In genomic region chr8:84722850-84723570, GRCm38 (mm10) we compare ENCODE assay signal across 8 mouse cellular contexts. TPM values are rescaled to one million over a fixed set of nuclear protein-coding genes. Genes with fewer than 3 reads are reported as not detected.
DNase-seq lines count a peak whose midpoint lies in the region; ATAC-seq and TF ChIP-seq lines count a peak whose summit lies in the region.

G430095P16Rik (plus strand) TSS chr8:84723007.

- peak within 1 kb of the TSS; percentile 41 for H3K9ac ChIP-seq in heart, adult 2 months (ENCODE audit: low read depth, low read length)
- peak within 1 kb of the TSS; percentile 83 for H3K9ac ChIP-seq in liver, embryonic 13.5 days

- WGBS in heart, adult 2 months = 5% methylated on average over 10 of the region's 10 CpGs
- WGBS in liver, embryonic 13.5 days (ENCODE audit: insufficient replicate concordance) = 7% methylated on average over 10 of the region's 10 CpGs
- WGBS in thymus, adult 2 months = 9% methylated on average over 10 of the region's 10 CpGs

- DNase-seq in urinary bladder, adult 18-20 months (ENCODE audit: low spot score in 2 of 2) = peak; percentile 75 to 85
- DNase-seq in urinary bladder, postnatal 10 days (ENCODE audit: low spot score) = no peak
- DNase-seq in heart, adult 2 months = peak; percentile 85 to 90
- DNase-seq in kidney, adult 18-20 months = peak; percentile 67
- peak; percentile 83 for DNase-seq in liver, embryonic 13.5 days
- DNase-seq in natural killer cell, adult 2 months (ENCODE audit: low spot score in 2 of 2) = peak; percentile 44 to 45
- peak; percentile 56 for DNase-seq in thymus, adult 2 months

- H3K27me3 ChIP-seq in heart, adult 2 months (ENCODE audit: control insufficient read depth, insufficient read depth, low read length) = no peaks in the 10 kb centered on the region
- H3K27me3 ChIP-seq in liver, embryonic 13.5 days = peaks cover 6% of the 10 kb centered on the region
- no peaks in the 10 kb centered on the region for H3K27me3 ChIP-seq in thymus, adult 2 months (ENCODE audit: control insufficient read depth, insufficient read depth, low read length)

- H3K4me1 ChIP-seq in cortical plate, adult 2 months (ENCODE audit: control insufficient read depth, insufficient read depth, low read length) = peaks cover 9% of the 10 kb centered on the region
- peaks cover 42% of the 10 kb centered on the region for H3K4me1 ChIP-seq in heart, adult 2 months (ENCODE audit: control insufficient read depth, insufficient read depth, low read length)
- peaks cover 86% of the 10 kb centered on the region for H3K4me1 ChIP-seq in liver, embryonic 13.5 days (replicated peaks)
- H3K4me1 ChIP-seq in thymus, adult 2 months (replicated peaks; ENCODE audit: control insufficient read depth, insufficient read depth, low read length) = peaks cover 30% of the 10 kb centered on the region

- peak; percentile 92 for ATAC-seq in liver, embryonic 13.5 days (ENCODE audit: low read depth)

- no peak for TF ChIP-seq POLR2A in cortical plate, adult 2 months (IDR thresholded peaks at IDR 0.05; ENCODE audit: extremely low read depth, insufficient read depth, low read length)
- no peak for TF ChIP-seq POLR2A in heart, adult 2 months (IDR thresholded peaks at IDR 0.05; ENCODE audit: insufficient read depth, low read depth, low read length)
- TF ChIP-seq POLR2A in thymus, adult 2 months (IDR thresholded peaks at IDR 0.05; ENCODE audit: control insufficient read depth, extremely low read depth, insufficient read depth, low read length, poor library complexity) = no peak

- TF ChIP-seq CTCF in cortical plate, adult 2 months (IDR thresholded peaks at IDR 0.05; ENCODE audit: extremely low read depth, insufficient read depth, low read length) = no peak
- peak; percentile 51 for TF ChIP-seq CTCF in heart, adult 2 months (IDR thresholded peaks at IDR 0.05)
- no peak for TF ChIP-seq CTCF in thymus, adult 2 months (IDR thresholded peaks at IDR 0.05; ENCODE audit: borderline replicate concordance, control insufficient read depth, extremely low read depth, insufficient read depth, low read length, poor library complexity)

- intact Hi-C loops in heart, adult 2 months (cut with DNase I) = no loop called here

- no peaks in the 10 kb centered on the region for H3K9me3 ChIP-seq in liver, embryonic 13.5 days (replicated peaks)

- peak within 1 kb of the TSS; percentile 63 for H3K27ac ChIP-seq in cortical plate, adult 2 months (ENCODE audit: insufficient read depth, low read length)
- peak within 1 kb of the TSS; percentile 62 for H3K27ac ChIP-seq in heart, adult 2 months
- H3K27ac ChIP-seq in liver, embryonic 13.5 days = peak within 1 kb of the TSS; percentile 99
- peak within 1 kb of the TSS; percentile 26; the same call in 1 of the 2 replicates for H3K27ac ChIP-seq in thymus, adult 2 months (ENCODE audit: control insufficient read depth, insufficient read depth, low read length)

- peaks cover 18% of the 10 kb centered on the region for H3K36me3 ChIP-seq in heart, adult 2 months (ENCODE audit: control insufficient read depth, insufficient read depth, low read length)
- H3K36me3 ChIP-seq in liver, embryonic 13.5 days = peaks cover 26% of the 10 kb centered on the region
- no peaks in the 10 kb centered on the region for H3K36me3 ChIP-seq in thymus, adult 2 months (ENCODE audit: control insufficient read depth, insufficient read depth, low read length)

- peak; percentile 38; the same call in 1 of the 2 replicates for TF ChIP-seq EP300 in heart, adult 2 months (IDR thresholded peaks at IDR 0.05; ENCODE audit: insufficient read depth, low read depth, low read length)

- H3K4me3 ChIP-seq in cortical plate, adult 2 months (ENCODE audit: insufficient read depth, low read length) = no peak within 1 kb of the TSS
- no peak within 1 kb of the TSS for H3K4me3 ChIP-seq in heart, adult 2 months
- H3K4me3 ChIP-seq in liver, embryonic 13.5 days (replicated peaks) = peak within 1 kb of the TSS; percentile 64
- H3K4me3 ChIP-seq in thymus, adult 2 months (ENCODE audit: control insufficient read depth, insufficient read depth, low read length) = peak within 1 kb of the TSS; percentile 18

- peak within 1 kb of the TSS; percentile 84 for H3K4me2 ChIP-seq in liver, embryonic 13.5 days

- H3K79me2 ChIP-seq in heart, adult 2 months (replicated peaks; ENCODE audit: control insufficient read depth, insufficient read depth, low read length) = no peaks in the 10 kb centered on the region

RNA-seq across cellular contexts. Expression of gene G430095P16Rik, which starts in this region (rescaled TPM):
- 0.30 and 0.42 TPM in 2 replicates for polyA plus RNA-seq in cortical plate, adult 2 months (2012; rRNA removed)
- under 1 TPM in 1 of 2 experiments, not detected in 1; 0.55 TPM for total RNA-seq in heart, adult 2 months (2021)
- 0.70 TPM in 1 of 2 replicates, not detected in the other for polyA plus RNA-seq in heart, adult 2 months (2012; rRNA removed)
- 9.6 and 10.0 TPM in 2 replicates for polyA plus RNA-seq in liver, embryonic 13.5 days (2015; fragmentation: Nextera tagmentation; extraction: Ambion mirVana)
- polyA plus RNA-seq in thymus, adult 2 months (2012; rRNA removed) = 1.8 and 2.6 TPM in 2 replicates

Comparison
In these comparisons a context has a peak if more than half of its experiments do, and no peak if none do; other contexts are left out.
1. Peak in DNase-seq, H3K27ac ChIP-seq and H3K9ac ChIP-seq in heart, adult 2 months; RNA of the gene not detected or under 1 TPM.
2. H3K27ac ChIP-seq: peak in every context shown above with its lines; median percentile 99 in liver, embryonic 13.5 days; 63 in cortical plate, adult 2 months; 62 in heart, adult 2 months; 26 in thymus, adult 2 months.
3. H3K4me3 ChIP-seq: peak in liver, embryonic 13.5 days (single experiment) and thymus, adult 2 months (single experiment); none in cortical plate, adult 2 months (single experiment) and heart, adult 2 months (single experiment).